Mouse (Mus musculus): ENCODE results near the gene Acp6.
A peak's percentile ranks its signal among the peaks of the same experiment; 100 is the strongest.

Gene Acp6

GRCm38 (mm10) chr3:97199261-97199660, 40.7 kb downstream of the Acp6 start:
- no peak for DNase-seq

- peak; percentile 76 for DNase-seq
Measured at GRCm38 (mm10) chr3:97201943-97202342, 43.4 kb downstream of the Acp6 start.

- DNase-seq: no peak
Measured at GRCm38 (mm10) chr3:97203880-97204279, 45.3 kb downstream of the Acp6 start.

- DNase-seq: no peak
Measured at GRCm38 (mm10) chr3:97206521-97206920, 47.9 kb downstream of the Acp6 start.

GRCm38 (mm10) chr3:97209351-97209750, 50.8 kb downstream of the Acp6 start:
- peak; percentile 8 for DNase-seq

- DNase-seq: no peak
Measured at GRCm38 (mm10) chr3:97211177-97211576, 52.6 kb downstream of the Acp6 start.

- no peak for DNase-seq
Measured at GRCm38 (mm10) chr3:97213871-97214270, 55.3 kb downstream of the Acp6 start.

GRCm38 (mm10) chr3:97214439-97214838, 55.9 kb downstream of the Acp6 start:
- DNase-seq: peak; percentile 41

GRCm38 (mm10) chr3:97215526-97215925, 56.9 kb downstream of the Acp6 start:
- DNase-seq: no peak

- no peak for DNase-seq
Measured at GRCm38 (mm10) chr3:97223261-97223660, 64.7 kb downstream of the Acp6 start.

GRCm38 (mm10) chr3:97225231-97225630, 66.7 kb downstream of the Acp6 start:
- no peak for DNase-seq

- no peak for DNase-seq
Measured at GRCm38 (mm10) chr3:97226719-97227118, 68.1 kb downstream of the Acp6 start.

Data from kidney, postnatal 10 days (tissue).